Mouse (Mus musculus) forebrain, embryonic 16.5 days (tissue): ENCODE measurements at regions not wholly inside any gene's neighbourhood (a gene's known extent, or its start where the extent isn't known, plus 50 kb on each side); places are given as distances from the start of the nearest gene placed in this dataset.

ENCODE experiments used
- ATAC-seq: fragments of 200-750 bp; cut with Nextera tagmentation; 2 replicates; pipeline ENCODE4 v1.8.0; 2017; ENCODE audit warnings: mild to moderate bottlenecking, moderate library complexity
- H3K27ac ChIP-seq: fragments of 300-500 bp; sonication (generic); 2 replicates; pipeline ENCODE4 v1.5.1; 2014; ENCODE audit warnings: low read length, control low read depth
- H3K27me3 ChIP-seq: fragments of 300-500 bp; sonication (generic); replicated peaks from 2 replicates; pipeline ENCODE4 v1.6.1; 2014; ENCODE audit warnings: low read length; ENCODE audit not compliant: control insufficient read depth, insufficient read depth
- H3K36me3 ChIP-seq: fragments of 300-500 bp; sonication (generic); 2 replicates; pipeline ENCODE4 v1.6.1; 2014; ENCODE audit not compliant: control insufficient read depth, insufficient read depth
- H3K4me1 ChIP-seq: fragments of 300-500 bp; sonication (generic); replicated peaks from 2 replicates; pipeline ENCODE4 v1.6.1; 2014; ENCODE audit warnings: low read length; ENCODE audit not compliant: control insufficient read depth, insufficient read depth
- H3K4me2 ChIP-seq: fragments of 300-500 bp; sonication (generic); 2 replicates; pipeline ENCODE4 v1.6.1; 2014; ENCODE audit warnings: mild to moderate bottlenecking, low read length, control low read depth
- H3K4me3 ChIP-seq: fragments of 300-500 bp; sonication (generic); replicated peaks from 2 replicates; pipeline ENCODE4 v1.5.1; 2014; ENCODE audit warnings: mild to moderate bottlenecking, low read length, control low read depth
- H3K9ac ChIP-seq: fragments of 300-500 bp; sonication (generic); replicated peaks from 2 replicates; pipeline ENCODE4 v1.6.1; 2014; ENCODE audit warnings: low read depth, low read length, control low read depth
- H3K9me3 ChIP-seq: fragments of 300-500 bp; sonication (generic); 2 replicates; pipeline ENCODE4 v1.6.1; 2016; ENCODE audit warnings: low read length; ENCODE audit not compliant: control insufficient read depth
- WGBS: fragments of 180-500 bp; shearing (Covaris S2); extraction: QIAGEN DNeasy Blood & Tissue Kit; methylation state at CpG from one replicate; pipeline ENCODE4 v1.1.7; 2014; 5-methylcytosine and 5-hydroxymethylcytosine counted together

DNA sequence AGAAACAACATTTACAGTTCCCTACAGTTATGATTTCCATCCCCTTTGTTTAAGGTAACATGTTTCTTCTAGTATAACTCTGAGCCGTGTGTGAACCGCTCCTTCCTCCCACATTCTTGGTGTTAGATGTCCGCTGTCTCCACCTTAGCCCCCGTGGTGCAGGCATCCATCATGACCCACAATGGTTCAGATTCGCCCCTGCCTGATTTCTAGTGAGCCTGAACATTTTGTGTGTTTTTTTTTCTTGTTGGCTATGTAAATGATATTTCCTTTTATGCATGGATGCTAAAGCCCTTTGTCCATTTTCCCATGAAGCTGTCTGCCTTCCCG is 229.5 kb downstream of the Prdm2 start:
- no peak overlapping the region for H3K27ac ChIP-seq
- 40% methylated on average over 6 of the region's 6 CpGs for WGBS

DNA sequence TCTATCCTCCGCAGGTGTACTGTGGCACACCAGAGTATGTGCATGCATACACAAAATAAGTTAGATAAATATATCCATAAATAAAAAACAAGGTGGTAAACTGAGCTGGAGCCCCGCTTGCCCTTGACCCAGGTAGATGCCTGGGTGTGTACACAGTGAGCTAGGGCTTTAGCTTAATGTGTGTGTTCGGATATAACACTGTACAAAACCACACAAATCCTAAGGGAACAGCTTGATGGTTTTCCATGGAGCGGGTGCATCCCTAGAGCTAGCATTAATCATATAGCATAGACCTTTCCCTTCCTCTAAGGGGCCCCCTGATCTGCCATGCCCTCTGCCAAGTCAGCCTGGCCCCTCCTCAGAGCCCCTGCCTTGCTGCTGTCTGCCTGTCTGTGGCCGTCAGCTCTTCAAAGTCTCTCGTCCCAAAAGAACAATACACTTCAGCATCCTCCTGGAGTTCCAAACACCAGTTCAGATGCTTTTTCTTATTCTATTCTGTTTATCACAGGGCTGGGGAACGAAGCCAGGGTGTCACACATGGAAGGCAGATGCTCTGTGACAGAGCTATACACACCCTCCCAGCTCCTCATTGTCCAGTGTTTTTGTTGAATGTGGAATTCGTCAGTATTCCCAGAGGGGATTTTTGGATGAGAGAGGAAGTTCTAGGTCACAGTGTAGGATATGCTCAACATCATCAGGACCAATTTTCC is 230.1 kb downstream of the Prdm2 start:
- 52% methylated on average over 8 of the region's 8 CpGs for WGBS
- ATAC-seq, result no peak

More for the DNA sequence above, 229.5 kb downstream of the Prdm2 start:
- H3K9ac ChIP-seq, result no peak overlapping the region
- no peak overlapping the region for H3K4me3 ChIP-seq
- no peaks in the 10 kb centered on the region for H3K9me3 ChIP-seq
- no peaks in the 10 kb centered on the region for H3K36me3 ChIP-seq
- ATAC-seq, result no peak
- no peaks in the 10 kb centered on the region for H3K27me3 ChIP-seq
- no peak overlapping the region for H3K4me2 ChIP-seq
- H3K4me1 ChIP-seq, result peaks cover 13% of the 10 kb centered on the region

DNA sequence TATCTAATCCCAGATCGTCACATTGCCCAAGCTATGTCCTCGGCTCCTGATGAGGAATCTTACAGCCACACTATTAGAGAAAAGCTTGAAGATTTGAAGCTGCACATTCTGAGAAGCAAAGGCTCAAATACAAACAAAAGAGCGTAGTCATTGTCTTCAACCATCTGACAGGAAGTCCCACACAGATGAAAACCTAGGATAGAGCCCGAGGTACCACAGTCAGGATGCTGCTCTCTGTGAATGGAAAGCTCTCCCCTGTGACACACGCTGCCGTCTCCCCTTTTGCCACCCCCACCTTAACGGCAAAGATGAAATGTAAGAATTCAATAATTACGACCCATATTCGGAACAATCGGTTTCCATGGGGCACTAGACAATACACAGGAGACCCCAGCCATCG is 237.2 kb downstream of the Prdm2 start:
- Histone ChIP-seq H3K9me3 (no peaks in the 10 kb centered on the region), H3K4me1 (no peaks in the 10 kb centered on the region), H3K27ac (no peak overlapping the region), H3K4me3 (no peak overlapping the region), H3K36me3 (no peaks in the 10 kb centered on the region), H3K27me3 (no peaks in the 10 kb centered on the region), H3K4me2 (no peak overlapping the region), H3K9ac (no peak overlapping the region)
- ATAC-seq, result no peak
- WGBS, result 82% methylated on average over 11 of the region's 11 CpGs

More for the DNA sequence above, 230.1 kb downstream of the Prdm2 start:
- Histone ChIP-seq H3K4me1 (peaks cover 13% of the 10 kb centered on the region), H3K27me3 (no peaks in the 10 kb centered on the region), H3K36me3 (no peaks in the 10 kb centered on the region), H3K9me3 (no peaks in the 10 kb centered on the region), H3K27ac (no peak overlapping the region), H3K4me2 (no peak overlapping the region), H3K4me3 (no peak overlapping the region), H3K9ac (no peak overlapping the region)

DNA sequence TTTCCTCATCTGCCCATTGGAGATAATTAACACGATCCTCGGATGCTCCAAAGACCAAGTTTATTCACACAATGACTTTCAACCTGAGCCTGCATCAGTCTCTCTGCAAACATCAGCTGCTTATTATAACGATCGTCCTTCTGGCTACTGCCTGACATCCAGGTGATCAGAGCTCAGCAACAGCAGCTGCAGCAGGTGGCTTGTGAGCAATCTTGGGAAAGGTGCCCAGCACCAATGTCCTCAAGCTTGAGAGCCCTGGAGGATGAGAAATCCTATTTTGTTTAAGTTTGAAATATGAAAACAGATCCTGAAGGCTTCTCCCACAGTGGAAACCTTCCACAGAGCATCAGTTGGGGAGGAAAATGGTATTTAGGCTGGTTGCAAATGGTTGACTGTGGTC is 242.8 kb downstream of the Prdm2 start:
- no peaks in the 10 kb centered on the region for H3K36me3 ChIP-seq
- 79% methylated on average over 4 of the region's 4 CpGs for WGBS
- no peaks in the 10 kb centered on the region for H3K27me3 ChIP-seq
- no peak overlapping the region for H3K4me2 ChIP-seq
- no peak overlapping the region for H3K9ac ChIP-seq
- H3K4me1 ChIP-seq, result no peaks in the 10 kb centered on the region
- no peaks in the 10 kb centered on the region for H3K9me3 ChIP-seq
- H3K4me3 ChIP-seq, result no peak overlapping the region
- no peak for ATAC-seq
- no peak overlapping the region for H3K27ac ChIP-seq

DNA sequence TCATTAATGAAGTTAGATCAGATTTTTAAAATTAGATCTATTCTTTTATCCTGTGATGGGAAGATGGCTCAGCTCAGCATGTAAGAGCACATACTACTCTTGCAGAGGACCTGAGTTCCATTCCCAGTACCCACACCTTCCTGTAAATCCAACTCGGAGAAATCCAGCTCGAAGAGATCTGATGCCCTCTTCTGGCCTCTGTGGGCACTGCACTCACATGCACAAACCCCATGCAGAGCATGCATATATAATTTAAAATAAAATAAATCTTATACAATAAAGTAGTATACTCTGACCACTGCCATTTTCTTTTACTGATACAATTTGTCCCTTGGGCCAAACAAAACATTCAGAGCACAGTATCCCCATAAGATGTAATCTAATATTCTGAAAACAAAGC is 245.2 kb downstream of the Prdm2 start:
- Histone ChIP-seq H3K9me3 (no peaks in the 10 kb centered on the region), H3K27ac (no peak overlapping the region), H3K36me3 (no peaks in the 10 kb centered on the region), H3K9ac (no peak overlapping the region), H3K4me1 (no peaks in the 10 kb centered on the region), H3K4me2 (no peak overlapping the region), H3K27me3 (no peaks in the 10 kb centered on the region), H3K4me3 (no peak overlapping the region)
- no peak for ATAC-seq
- WGBS, result 94% methylated on average over 2 of the region's 2 CpGs

DNA sequence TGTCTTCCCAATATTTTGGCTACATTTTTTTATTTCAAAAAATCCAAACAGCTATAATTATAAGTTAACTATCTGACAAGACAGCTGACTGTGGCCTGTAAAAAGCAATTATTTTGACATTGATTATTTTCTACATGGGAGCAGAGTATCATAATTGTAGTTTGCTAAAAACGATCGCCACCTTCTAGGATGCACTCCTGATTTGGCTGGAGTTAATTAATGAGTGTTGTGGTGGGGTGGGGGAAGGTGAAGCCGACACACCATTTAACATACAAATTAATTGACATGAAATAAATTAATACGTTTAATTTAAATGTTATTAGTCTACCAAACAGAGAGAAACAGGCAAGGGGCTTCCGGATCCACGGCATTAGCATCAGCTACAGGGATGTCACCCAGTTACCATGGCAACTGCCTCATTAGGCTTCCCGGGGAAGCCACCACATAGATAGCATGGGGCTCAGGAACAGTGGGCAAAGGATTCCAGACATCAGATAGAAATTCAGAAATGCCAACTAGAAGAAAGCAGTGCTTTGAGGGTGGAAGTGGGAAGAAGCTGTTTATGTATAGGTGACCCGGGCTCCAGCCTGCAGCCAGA is 255.9 kb downstream of the Prdm2 start:
- no peak overlapping the region for H3K4me2 ChIP-seq
- no peaks in the 10 kb centered on the region for H3K9me3 ChIP-seq
- WGBS, result 22% methylated on average over 8 of the region's 8 CpGs
- H3K36me3 ChIP-seq, result no peaks in the 10 kb centered on the region
- no peaks in the 10 kb centered on the region for H3K27me3 ChIP-seq
- H3K9ac ChIP-seq, result no peak overlapping the region
- H3K4me1 ChIP-seq, result peaks cover 20% of the 10 kb centered on the region
- no peak overlapping the region for H3K27ac ChIP-seq
- peak; percentile 81 for ATAC-seq
- no peak overlapping the region for H3K4me3 ChIP-seq

DNA sequence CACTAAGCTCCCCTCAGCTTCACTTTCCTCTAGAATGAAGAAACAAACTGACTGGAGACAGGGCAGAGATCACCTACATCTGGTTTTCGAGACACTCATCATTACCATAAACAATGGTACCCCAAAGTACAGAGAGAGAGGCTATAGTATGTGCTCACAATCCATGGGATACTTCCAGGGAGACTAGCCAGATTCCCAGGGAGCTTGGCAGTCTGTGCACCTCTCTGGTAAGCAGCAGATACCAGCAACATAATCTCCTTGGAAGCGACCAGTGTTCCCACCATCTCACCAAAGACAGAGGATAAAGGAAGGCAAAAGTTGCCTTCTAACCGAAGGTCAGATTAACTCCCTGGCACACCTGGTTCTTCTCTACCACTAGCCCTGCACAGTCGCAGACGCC is 256.4 kb downstream of the Prdm2 start:
- Histone ChIP-seq H3K27ac (no peak overlapping the region), H3K27me3 (no peaks in the 10 kb centered on the region), H3K4me2 (no peak overlapping the region), H3K4me1 (peaks cover 20% of the 10 kb centered on the region), H3K4me3 (no peak overlapping the region), H3K9ac (no peak overlapping the region), H3K36me3 (no peaks in the 10 kb centered on the region), H3K9me3 (no peaks in the 10 kb centered on the region)
- WGBS, result 67% methylated on average over 5 of the region's 5 CpGs
- ATAC-seq, result no peak; the same call in 1 of the 2 replicates

DNA sequence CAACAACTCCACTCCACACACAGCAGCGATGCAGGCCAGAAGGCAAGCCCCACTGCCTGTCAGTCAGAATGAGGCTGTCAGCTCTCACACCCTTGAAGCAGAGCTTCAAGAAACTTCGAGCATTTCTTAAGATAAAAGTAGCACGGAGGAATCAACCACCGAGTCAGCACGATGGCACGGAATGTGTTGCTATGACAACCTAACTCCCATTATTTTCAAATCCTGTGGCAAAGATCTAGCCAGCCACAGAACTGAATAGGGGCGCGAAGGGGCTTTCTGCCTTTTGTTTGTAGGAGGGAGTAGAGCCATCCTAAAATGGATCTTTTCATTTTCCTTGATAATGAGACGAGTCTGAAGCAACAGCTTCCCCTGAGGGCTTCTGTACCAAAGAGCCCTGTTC is 259.1 kb downstream of the Prdm2 start:
- 5% methylated on average over 9 of the region's 9 CpGs for WGBS
- Histone ChIP-seq H3K4me3 (no peak overlapping the region), H3K4me2 (0 out of 2 replicates have a peak overlapping the region, but pooled peaks have one; percentile 4), H3K27me3 (no peaks in the 10 kb centered on the region), H3K36me3 (no peaks in the 10 kb centered on the region), H3K9me3 (no peaks in the 10 kb centered on the region), H3K27ac (peak overlapping the region; percentile 68), H3K4me1 (peaks cover 20% of the 10 kb centered on the region), H3K9ac (no peak overlapping the region)
- peak; percentile 60 for ATAC-seq

DNA sequence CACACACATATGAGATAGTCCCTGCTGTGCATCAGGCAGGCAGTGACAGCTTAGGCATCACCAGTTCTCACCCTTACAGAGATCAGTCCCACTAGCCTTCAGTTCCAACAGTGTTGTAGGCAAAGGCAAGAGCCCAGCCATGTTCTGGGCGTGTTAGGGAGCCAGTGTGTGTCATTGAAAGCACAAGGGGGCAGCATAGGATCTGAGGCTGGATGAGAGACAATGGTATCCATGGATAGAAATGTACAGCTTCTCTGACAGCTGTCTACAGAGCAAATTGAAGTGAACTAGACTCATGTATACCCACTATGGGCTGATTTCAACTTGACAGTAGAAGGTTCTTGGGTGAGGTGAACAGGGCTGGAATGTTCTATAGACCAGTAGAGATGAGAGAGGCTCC is 259.9 kb downstream of the Prdm2 start:
- no peak overlapping the region for H3K4me2 ChIP-seq
- 86% methylated on average over 1 of the region's 1 CpGs for whole genome bisulfite sequencing
- H3K4me1 ChIP-seq, result peaks cover 25% of the 10 kb centered on the region
- no peak overlapping the region for H3K9ac ChIP-seq
- H3K27me3 ChIP-seq, result no peaks in the 10 kb centered on the region
- ATAC-seq, result no peak
- H3K36me3 ChIP-seq, result no peaks in the 10 kb centered on the region
- H3K4me3 ChIP-seq, result no peak overlapping the region
- H3K9me3 ChIP-seq, result no peaks in the 10 kb centered on the region
- H3K27ac ChIP-seq, result no peak overlapping the region
